Mouse (Mus musculus) layer of hippocampus, adult 9-10 months (tissue): ENCODE results near the gene Atp6v0c.
A peak's percentile ranks its signal among the peaks of the same experiment; 100 is the strongest.

Experiments used
- DNase-seq: peaks from one replicate; pipeline ENCODE4 v3.0.0; 2022; ENCODE audit warnings: low spot score

Gene Atp6v0c

DNA sequence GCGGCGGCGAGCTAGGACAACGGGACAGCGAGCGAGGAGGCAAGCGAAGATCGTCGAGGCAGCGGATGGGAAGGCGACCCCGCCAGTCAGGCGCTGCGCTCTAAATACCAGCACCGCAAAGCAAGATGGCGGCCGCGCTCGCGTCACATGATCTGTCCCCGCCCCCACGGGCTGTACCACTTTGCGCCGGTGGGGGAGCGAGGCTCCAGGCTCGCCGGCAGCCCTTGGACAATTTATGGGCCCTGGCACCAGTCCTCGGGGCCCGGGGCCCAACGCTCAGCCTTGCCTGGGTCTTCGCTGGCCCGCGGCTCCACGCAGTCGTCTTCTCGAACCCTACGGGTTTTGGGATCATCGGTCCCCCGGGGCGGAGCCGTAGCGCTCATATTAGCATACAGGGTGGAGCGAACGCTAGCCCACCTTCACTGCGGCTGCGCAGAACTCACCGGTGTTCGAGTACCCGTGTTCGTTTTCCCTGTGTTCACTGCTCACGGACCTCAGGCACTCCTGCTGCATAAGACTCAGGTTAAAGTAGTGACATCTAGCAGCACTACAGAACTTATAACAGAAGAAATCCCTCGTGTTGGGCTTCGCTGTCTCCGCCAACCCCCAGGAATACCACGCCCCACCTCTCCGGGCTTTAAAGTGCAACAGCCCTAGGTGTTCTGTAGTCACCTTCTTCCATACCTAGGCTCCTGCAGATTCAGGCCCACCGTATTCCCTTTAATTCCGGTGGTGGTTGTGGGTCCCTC lies at the start of gene Atp6v0c:
Gene Atp6v0c, minus strand, starts transcription at position 386 of the 749 bp plus-strand sequence.
- DNase-seq, result peak; percentile 98

DNA sequence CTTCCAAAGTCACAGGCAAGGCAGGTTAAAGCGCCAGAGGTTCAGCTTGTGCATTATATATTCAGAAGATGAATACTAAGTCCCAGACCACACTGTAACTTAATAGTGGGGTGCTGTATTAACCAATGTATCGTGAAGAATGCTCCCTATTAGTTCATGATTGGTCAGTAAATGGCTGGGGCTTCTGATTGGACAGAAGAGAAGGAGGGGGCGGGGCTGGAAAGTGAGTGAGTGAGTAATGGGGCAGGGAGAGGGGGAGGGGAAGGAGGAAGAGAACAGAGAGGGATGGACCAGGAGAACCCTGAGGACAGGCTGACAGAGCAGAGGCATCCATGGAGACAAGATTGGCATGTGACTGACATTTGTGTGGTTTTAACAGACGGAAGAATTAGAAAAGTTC lies 47.3 kb upstream of the Atp6v0c start:
- DNase-seq, result no peak

DNA sequence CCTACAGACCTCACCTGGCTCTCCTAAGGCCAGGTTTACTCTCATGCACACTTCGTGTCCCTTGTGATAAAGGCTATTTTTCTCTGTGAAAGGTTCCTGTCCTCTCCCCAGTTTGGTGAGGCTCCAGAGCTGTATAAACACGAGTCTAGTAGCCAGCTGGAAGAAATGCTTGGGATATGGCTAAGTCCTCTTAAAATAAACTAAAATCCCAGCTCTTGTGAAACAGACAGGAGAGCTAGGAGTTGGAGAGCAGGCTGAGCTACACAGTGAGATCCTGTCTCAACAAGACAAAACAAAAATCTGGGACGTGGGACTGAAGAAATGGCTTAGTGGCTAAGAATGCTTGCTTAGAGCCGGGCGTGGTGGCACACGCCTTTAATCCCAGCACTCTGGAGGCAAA lies 43.7 kb upstream of the Atp6v0c start:
- no peak for DNase-seq

DNA sequence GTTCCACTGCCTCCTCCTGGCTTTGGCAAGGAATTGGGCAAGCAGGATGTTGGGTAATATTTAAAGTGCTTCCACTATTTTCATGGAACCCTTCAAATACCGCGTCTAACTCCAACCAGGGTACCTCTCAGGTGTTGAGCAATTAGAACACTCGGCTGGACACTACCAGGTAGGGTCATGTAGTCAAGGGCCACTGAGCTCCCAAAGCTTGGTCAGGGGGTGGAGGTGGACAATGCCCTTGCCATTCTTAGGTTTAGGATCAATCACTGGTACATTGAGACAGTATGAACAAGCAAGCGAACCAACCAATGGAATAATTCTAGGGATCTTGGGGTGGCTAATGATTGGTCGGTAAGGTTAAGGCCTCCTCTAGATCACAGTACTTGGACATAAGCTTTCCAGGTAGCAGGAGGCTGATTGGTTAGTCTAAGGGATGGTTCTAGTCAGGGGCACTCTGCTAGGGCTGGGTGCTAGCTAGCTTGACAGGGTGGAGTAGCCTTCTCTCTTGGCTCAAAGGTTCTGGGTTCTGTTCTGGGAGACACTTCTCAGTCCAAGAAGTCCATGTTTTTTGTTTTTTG lies 43.0 kb upstream of the Atp6v0c start:
- DNase-seq, result no peak

DNA sequence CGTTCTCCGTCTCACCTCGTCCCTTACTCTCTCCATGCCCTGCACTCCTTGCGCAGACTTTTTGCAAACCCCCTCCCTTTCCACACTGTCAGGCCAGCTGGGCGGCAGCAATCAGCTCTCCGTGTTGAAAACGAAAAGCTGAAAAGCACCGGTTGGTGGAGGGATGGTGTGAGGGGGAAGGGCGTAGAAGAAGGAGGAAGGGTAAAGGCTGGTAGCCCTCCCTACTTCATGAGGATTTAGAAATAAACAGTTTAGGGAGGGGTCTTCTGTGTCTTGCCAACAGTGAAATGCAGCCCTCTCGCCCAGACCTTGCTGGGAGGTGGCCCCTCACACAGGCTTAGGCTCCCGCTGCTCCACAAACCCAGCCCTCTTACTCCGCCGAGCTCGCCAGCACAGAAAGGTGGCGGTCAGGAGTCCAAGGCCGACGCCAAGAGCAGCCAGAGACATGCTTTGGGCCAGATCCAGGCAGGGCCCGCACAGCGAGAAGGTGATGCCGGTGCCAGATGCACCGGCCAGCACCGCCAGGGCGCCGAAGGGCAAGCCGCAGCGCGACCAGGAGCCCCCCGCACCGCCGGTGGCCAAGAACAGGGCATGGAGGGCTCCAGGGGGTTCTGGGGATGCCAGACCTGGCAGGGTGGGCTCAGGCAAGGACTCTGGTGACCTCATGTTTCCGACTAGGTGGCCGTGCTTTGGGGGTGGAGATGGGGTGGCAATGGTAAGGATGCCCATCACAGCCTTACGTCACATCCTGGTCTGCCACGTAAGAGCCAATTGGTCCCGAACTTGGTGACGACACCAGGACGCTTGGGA lies 42.3 kb upstream of the Atp6v0c start:
- no peak for DNase-seq

DNA sequence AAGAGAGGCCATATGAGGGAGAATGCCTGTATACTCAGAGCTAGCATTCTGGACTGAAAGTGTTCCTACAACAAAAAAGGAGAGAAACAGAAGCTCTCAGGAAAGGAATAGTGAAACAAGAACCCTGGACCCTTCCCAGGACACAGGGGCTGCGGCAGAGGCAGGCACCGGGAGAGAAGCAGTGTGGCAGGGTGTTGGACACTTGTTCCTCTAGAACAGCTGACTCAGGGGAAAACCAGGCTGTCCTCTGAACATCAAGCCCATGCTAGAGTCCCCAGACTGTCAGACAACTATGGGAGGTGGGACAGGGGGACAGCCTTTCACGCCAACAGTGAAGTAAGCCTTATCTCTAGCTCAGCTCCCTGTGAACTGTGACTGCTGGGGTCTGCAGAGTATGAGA lies 41.1 kb upstream of the Atp6v0c start:
- DNase-seq, result no peak

DNA sequence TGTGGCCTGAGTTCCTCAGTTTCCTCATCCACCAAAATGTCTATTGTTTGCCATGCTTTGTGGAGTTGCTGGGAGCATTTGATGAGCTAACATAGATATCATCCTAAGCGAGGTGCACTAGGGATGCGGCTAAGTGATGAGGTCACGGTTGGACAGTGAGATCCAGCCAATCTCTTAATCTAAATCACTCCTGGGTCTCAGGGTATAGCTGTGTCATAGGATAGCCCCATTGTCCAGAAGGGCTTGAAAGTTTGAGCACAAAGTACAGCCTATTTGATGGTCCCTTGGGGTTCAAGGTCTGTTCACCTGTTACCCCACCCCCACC lies 40.4 kb upstream of the Atp6v0c start:
- no peak for DNase-seq

DNA sequence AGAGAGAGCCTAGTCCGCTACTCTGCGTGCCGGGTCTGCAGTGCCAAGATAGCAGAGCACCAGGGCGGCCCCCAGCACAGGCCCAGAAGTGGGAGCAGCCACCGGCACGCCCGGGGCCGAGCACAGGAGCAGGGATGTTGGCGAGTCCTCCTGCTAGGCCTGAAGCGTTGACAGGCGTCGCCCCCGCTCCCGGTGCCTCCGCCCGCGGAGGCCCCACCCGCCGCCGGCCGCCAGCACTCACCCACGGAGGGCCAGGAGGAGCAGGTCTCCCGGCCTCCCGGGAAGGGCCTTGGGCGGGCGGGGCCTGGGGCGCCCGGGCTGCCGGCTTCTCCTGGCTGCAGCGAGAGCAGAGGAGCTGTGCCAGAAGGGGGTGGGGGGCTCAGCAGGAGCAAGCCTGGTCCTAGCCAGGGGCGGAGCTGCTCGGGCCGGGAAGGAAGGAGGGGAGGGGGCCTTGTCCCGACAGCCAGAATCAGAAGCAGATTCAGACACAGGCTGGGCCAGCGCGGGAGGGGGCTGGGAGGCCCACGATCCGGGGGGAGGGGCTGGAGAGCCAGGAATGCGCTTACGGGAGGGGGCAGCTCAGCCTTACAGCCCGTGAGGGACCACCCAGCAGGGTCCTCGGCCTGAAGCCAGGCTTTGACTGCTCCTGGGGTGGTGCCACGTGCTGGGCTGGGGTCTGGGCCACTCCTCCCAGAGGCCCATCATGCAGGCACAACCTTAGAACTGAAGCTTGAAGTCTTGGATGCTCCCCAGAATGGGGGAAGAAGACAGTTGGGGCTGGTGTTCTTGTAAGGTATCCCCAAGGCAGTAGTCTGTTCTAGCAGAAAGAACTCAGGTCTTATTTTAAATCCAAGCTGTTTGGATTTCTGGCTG lies 39.8 kb upstream of the Atp6v0c start, which contains the start of gene Ntn3:
Gene Ntn3, minus strand, starts transcription at position 489 of the 873 bp plus-strand sequence.
- DNase-seq, result no peak

DNA sequence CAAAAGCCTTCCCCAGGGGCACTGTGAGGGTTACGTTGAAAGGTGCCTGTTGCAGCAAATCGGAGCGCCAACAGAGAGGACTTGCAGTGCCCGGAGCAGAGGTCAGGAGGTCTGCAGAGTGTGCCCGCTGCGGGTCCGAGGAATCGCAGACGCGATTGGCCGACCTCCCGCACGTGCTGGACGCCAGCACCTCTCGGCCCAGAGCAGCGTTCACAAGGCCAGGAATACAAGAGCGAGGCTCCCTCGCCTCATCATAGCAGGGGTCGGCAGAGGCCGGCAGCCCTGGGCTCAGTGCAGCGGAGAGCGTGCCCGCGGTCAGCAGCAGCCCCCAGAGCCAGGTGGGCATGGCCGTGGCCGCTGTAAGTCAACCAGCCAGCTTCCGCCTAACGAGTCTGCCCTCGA lies 39.1 kb upstream of the Atp6v0c start:
- DNase-seq, result no peak

DNA sequence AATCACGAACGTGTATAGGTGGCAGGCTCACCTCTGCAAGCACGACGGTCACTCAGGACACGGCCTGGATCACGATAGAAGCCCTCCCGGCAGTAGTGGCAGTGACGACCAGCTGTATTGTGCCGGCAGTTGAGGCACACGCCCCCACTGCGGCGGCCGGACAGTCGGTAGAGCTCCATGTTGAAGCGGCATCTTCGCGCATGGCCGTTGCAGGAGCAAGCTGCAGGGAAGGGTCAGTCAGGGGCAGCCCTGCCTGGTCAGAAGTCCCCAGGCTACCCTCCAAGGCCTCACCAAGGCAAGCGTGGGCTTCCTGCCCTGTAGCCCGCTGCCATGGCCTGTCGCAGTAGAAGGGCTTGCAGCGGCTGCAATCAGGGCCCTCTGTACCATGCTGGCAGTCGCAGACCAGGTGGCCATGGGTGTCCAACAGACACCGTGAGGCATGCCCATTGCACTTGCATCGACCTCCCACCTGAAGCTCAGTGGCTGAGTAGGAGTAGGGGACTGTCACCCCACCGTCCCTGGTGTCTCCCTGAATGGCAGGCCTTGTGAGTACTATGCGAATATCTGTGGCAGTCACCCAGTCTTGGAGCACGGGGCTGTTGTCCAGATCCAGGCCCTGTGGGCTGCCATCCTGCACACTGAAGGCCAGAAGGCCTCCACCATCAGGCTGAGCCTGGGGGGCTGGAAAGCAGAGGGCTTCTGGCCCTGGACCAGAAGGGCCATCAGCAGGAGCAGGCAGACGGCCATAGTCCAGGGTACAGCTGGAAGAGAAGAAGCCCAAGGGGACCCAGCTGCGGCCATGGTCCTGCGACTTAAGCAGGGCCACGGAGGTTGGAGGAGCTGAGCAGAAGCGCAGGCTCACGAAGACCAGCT lies 38.5 kb upstream of the Atp6v0c start:
- no peak for DNase-seq

DNA sequence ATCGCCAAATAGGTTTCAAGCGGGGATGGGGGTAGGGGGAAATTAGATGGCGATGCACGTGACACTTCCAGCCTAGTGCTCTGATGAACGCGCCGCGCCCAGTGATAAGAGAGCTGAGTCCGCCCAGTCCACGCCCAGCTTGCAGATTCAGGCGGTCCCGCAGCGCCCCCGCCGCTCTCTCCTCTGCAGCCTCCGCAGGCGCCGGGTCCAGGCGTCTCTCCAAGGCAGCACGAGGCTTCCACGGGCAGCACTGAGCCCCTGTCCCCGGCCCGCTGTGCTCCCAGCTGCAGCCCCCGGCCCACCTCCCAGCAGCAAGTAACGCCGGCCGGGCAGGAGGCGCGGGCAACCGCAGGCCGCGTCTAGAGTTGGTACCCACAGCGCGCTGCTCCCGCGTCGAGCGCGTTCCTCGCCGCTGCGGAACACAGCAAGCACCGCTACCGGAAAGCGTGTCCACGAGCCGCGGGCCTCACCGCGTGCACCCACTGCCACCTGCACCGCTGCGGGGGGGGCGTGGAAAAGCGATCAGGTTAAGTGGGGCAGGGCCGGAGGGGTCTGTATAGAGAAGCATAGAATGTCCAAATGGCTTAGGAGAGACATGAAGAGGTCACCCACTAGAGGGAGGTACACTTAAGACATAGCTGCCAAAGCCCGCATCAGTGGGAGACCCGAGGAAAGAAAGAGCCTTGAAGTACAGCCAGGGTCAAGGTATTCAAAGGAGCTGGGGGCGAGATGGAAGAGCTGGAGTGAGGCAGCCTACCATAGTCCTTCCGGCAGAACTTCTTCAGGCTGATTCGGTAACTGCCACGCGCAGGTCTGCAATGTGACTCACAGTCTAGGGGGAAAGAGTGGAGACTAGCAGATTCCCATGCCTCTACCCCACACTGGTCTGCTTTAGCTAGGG lies 37.2 kb upstream of the Atp6v0c start:
- no peak for DNase-seq

DNA sequence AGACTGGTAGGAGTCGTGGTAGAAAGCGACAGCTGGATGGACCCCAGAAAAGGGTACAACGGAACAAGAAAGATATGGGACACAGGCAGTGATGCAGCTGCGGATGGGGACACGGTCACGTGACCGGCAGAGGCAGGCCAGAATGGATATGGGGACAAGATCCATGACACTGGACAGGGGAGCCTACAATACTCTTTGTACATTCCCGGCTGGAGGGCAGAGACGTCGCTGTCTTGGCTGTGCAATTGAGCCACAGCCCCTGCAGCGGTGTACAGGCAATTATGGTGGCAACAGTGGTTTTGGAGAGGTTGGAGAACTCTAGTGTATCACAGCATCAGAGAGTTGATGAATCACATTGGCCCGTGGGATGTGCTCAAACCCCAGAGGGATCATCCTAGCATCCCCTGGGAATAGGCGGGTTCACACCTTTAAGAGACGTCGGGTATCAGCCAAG lies 36.4 kb upstream of the Atp6v0c start:
- no peak for DNase-seq

DNA sequence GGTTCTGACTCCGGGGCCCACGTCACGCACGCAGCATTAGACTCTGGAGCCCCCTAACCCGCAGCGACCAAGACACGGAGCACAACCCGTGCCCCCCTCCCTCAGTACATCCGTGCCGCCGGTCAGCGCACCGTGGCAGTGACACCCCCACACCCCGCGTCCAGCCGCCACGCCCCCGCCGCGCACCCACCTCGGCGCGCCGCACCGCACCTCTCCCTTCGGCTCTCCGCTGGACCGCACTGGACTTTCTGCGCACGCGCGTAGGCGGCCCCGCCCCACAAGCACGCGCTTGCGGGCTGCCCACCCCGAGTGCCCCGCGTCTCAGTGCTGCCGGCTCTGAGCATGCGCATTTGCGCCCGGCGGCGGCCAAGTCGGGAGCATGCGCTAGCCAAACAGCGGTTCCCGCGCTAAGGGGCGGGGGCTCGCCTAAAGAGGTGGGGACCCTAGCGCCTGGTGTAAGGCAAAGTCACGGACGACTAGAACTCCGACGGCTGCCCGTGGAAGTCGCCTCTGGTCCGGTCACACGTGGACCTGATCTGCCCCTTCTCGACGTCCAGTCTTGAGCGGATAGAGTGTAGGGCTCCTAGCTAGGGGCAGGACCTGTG lies 35.9 kb upstream of the Atp6v0c start, which contains the start of gene Tbc1d24:
Gene Tbc1d24, minus strand, starts transcription at position 279 of the 605 bp plus-strand sequence.
- peak; percentile 69 for DNase-seq

DNA sequence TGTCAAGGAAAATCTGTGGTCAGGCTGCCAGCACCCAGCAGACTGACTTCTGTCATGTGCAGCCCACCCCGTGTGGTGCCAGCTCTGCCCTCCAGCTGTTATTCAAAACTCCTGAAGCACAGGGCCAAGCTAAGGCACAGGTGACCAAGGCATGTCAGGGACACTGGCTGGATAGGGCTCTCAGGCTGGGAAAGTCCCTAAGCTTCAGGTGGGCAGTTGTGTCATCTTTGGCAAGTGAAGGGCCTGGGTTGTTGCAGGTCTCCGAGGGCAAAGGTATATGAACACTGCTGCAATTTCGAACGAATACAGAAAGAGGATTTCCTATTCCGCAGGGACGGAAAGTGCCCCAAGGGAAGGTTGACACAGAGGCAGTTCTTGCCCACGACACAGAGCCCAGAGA lies 35.3 kb upstream of the Atp6v0c start:
- no peak for DNase-seq

DNA sequence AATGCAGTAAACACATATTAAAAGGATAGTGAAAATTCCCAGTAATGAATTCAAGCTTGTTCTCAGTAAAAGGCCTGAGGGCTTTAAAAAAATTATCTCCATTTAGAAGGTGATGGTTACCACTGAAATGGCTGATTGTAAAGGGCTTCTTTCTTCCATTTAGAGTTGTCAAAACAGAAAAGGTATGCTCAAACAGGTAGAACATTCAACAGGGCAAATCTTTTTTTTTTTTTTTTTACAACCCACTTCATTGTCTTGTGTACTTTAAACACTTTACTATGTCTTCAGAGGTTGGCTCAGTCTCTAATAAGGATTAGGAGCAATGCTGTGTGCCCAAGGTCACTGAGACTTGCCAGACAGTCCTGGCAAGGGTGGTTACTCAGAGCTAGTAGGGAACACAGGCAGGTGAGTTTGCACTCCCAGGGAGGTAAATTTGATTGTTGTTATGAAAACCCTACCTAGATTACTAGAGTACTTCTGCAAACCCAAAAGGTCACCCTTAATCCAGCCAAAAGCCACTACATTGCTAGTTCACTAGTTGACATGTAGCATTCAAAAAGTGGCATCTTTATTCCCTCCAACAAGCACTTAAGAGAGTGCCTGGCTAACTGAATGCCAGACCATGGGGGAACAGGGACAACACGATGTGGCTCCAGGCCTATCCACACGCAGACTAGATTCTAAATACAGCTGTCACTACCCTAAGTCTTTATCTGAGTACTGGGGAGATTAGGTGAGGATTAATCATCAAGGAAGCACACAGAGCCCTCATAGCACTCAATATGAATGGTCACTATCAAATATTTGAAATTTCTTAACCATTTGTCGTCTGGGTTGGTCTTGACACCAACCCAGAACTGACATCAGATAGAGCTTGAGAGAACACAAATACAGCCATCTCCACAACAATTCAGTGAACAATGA lies 34.4 kb upstream of the Atp6v0c start:
- DNase-seq, result no peak

DNA sequence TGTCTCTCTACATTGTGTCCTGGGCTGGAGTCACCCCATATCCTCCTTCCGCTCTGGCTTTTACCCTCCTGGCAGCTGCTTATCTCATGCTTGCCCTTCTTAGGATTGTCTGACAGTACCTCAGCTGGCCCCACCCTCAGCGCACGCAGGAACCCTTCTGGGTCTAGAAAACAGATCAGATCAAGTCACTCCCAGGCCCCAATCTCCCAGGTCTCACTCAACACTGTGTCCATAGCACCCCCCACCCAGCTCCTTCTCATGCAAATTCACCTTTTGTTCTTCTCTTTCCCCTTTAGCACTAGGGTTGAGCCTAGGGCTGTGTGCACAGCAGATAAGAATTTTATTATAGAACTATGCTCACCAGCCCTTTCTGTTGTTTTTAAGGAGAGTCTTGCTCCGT lies 33.6 kb upstream of the Atp6v0c start:
- no peak for DNase-seq

DNA sequence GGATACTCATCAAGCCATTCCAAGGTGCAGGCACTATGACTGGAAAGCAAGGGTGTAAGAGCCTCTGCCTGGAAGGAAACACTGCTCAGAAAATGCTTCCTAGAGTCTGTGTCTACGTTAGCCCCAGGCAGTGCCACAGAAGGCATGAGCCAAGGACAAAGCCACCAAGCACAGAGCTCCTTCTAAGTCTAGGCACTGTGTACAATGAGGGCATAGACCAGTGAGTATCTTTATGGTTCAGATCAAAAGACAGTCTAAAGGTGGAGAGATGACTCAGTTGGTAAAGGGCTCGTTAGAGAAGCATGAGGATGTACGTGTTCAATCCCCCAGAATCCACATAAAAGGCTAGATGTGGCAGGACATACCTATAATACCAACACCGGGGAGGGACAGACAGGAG lies 31.6 kb upstream of the Atp6v0c start:
- no peak for DNase-seq

DNA sequence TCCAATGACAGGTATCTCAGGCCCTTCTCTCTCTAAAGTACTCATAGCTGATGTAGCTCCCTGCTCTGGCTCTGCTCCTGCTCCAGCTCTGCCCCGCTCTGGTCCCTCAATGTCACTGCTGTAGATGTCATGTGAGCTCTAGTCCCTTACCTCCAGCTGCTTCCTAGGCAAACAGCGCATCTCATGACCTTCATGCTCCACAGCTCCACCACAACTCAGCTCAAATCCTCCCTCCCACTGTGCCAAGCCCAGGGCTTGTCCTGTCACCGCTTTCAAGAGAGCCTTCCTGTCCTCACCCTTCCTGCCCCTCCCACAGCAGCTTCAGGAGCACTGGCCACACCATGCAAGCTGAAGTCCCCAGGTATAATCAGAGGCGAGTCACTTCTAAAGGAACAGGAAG lies 30.2 kb upstream of the Atp6v0c start:
- no peak for DNase-seq
